Comparison of ENCODE assay signal across 21 mouse cellular contexts in the genomic region with DNA sequence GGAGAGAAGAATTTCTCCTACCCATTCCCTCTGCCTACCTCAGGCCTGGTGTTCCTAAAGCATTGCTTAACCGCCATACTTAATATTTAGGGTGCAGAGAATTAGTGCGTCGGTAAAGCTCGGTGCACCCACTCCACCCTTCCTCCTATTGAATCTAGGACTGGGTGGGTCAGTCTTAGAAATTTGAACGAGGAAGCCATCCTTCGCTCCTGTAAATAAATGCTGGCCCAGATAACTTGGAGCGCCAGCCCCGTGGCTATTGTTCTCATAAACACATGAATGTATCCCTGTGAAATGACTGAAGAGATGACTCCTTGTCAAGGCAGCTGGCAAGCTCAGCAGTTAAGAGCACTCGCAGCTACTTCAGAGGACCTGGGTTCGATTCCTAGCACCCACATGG. TPM values are rescaled to one million over a fixed set of nuclear protein-coding genes. Genes with fewer than 3 reads are reported as not detected.
DNase-seq lines count a peak whose midpoint lies in the region; ATAC-seq and TF ChIP-seq lines count a peak whose summit lies in the region.
"Had no signal": no experiment of that assay in that cellular context is flagged by ENCODE, and none has a peak within 500 bp of the region (broad histone marks: within the 10 kb centered on the region; RNA-seq: fewer than 3 reads in every experiment).

No protein-coding gene starts in this region.

- peaks cover 6% of the 10 kb centered on the region for H3K36me3 ChIP-seq in heart, adult 2 months (ENCODE audit: control insufficient read depth, insufficient read depth, low read length)
- H3K36me3 ChIP-seq in midbrain, embryonic 10.5 days = no peaks in the 10 kb centered on the region
- H3K36me3 ChIP-seq in midbrain, postnatal 0 days (ENCODE audit: insufficient read depth, low read length) = no peaks in the 10 kb centered on the region
- H3K36me3 ChIP-seq in intestine, embryonic 16.5 days (ENCODE audit: control insufficient read depth, insufficient read depth, low read length) = no peaks in the 10 kb centered on the region
- H3K36me3 ChIP-seq: embryonic facial prominence, embryonic 13.5 days; hindbrain, embryonic 13.5 days; limb, embryonic 10.5 days; liver, embryonic 15.5 days; midbrain, embryonic 12.5 days had no signal

- no peaks in the 10 kb centered on the region for H3K9me3 ChIP-seq in midbrain, embryonic 10.5 days (replicated peaks)
- H3K9me3 ChIP-seq in midbrain, postnatal 0 days (ENCODE audit: low read length) = no peaks in the 10 kb centered on the region
- no peaks in the 10 kb centered on the region for H3K9me3 ChIP-seq in intestine, embryonic 16.5 days (ENCODE audit: control insufficient read depth, low read length)
- H3K9me3 ChIP-seq: embryonic facial prominence, embryonic 13.5 days; hindbrain, embryonic 13.5 days; limb, embryonic 10.5 days; liver, embryonic 15.5 days; midbrain, embryonic 12.5 days had no signal

- H3K4me2 ChIP-seq in midbrain, postnatal 0 days (ENCODE audit: low read depth, low read length, poor library complexity, severe bottlenecking) = no peak overlapping the region
- H3K4me2 ChIP-seq in intestine, embryonic 16.5 days (ENCODE audit: low read depth, low read length) = no peak overlapping the region
- H3K4me2 ChIP-seq: embryonic facial prominence, embryonic 13.5 days; hindbrain, embryonic 13.5 days; liver, embryonic 15.5 days; midbrain, embryonic 12.5 days had no signal

- H3K4me1 ChIP-seq in heart, adult 2 months (ENCODE audit: control insufficient read depth, insufficient read depth, low read length) = peaks cover 23% of the 10 kb centered on the region
- peaks cover 6% of the 10 kb centered on the region for H3K4me1 ChIP-seq in midbrain, embryonic 10.5 days
- no peaks in the 10 kb centered on the region for H3K4me1 ChIP-seq in midbrain, postnatal 0 days (ENCODE audit: insufficient read depth, low read length)
- H3K4me1 ChIP-seq in intestine, embryonic 16.5 days (ENCODE audit: control insufficient read depth, insufficient read depth, low read length) = peaks cover 6% of the 10 kb centered on the region

- no peak for TF ChIP-seq CTCF in heart, adult 2 months (IDR thresholded peaks at IDR 0.05)
- no peak for TF ChIP-seq CTCF in midbrain, postnatal 0 days (IDR thresholded peaks at IDR 0.05)

- intact Hi-C loops in heart, adult 2 months (cut with DNase I) = loop anchor here (1.0 to 5.0 kb wide), 2 partner anchors 30 to 370 kb away; no protein-coding TSS in a partner anchor
- intact Hi-C loops in heart, postnatal 25 days (cut with DNase I) = loop anchor here (2.0 kb wide), 1 partner anchor 26 kb away; no protein-coding TSS in a partner anchor

- no peak for ATAC-seq in midbrain, postnatal 0 days (ENCODE audit: low FRiP score)
- no peak for ATAC-seq in intestine, embryonic 16.5 days

- WGBS in heart, adult 2 months = 59% methylated on average over 10 of the region's 10 CpGs
- WGBS in midbrain, embryonic 10.5 days = 96% methylated on average over 10 of the region's 10 CpGs
- WGBS in midbrain, postnatal 0 days = 96% methylated on average over 10 of the region's 10 CpGs
- WGBS in intestine, embryonic 16.5 days = 94% methylated on average over 10 of the region's 10 CpGs

- no peak overlapping the region for H3K9ac ChIP-seq in heart, adult 2 months (ENCODE audit: low read depth, low read length)
- H3K9ac ChIP-seq in midbrain, postnatal 0 days (replicated peaks; ENCODE audit: low read length, poor library complexity, severe bottlenecking) = no peak overlapping the region
- no peak overlapping the region for H3K9ac ChIP-seq in intestine, embryonic 16.5 days (ENCODE audit: low read depth, low read length)
- H3K9ac ChIP-seq: embryonic facial prominence, embryonic 13.5 days; hindbrain, embryonic 13.5 days; liver, embryonic 15.5 days; midbrain, embryonic 12.5 days had no signal

- no peaks in the 10 kb centered on the region for H3K27me3 ChIP-seq in heart, adult 2 months (ENCODE audit: control insufficient read depth, insufficient read depth, low read length)
- no peaks in the 10 kb centered on the region for H3K27me3 ChIP-seq in midbrain, embryonic 10.5 days (ENCODE audit: low read depth, poor library complexity, severe bottlenecking)
- H3K27me3 ChIP-seq in midbrain, postnatal 0 days (ENCODE audit: insufficient read depth, low read length) = no peaks in the 10 kb centered on the region
- no peaks in the 10 kb centered on the region for H3K27me3 ChIP-seq in intestine, embryonic 16.5 days (replicated peaks; ENCODE audit: control insufficient read depth, insufficient read depth, low read length)
- H3K27me3 ChIP-seq: embryonic facial prominence, embryonic 13.5 days; hindbrain, embryonic 13.5 days; liver, embryonic 15.5 days; midbrain, embryonic 12.5 days had no signal

- H3K4me3 ChIP-seq in heart, adult 2 months = no peak overlapping the region
- no peak overlapping the region for H3K4me3 ChIP-seq in midbrain, embryonic 10.5 days
- H3K4me3 ChIP-seq in midbrain, postnatal 0 days (ENCODE audit: low read depth, low read length) = no peak overlapping the region
- H3K4me3 ChIP-seq in intestine, embryonic 16.5 days (ENCODE audit: low read length) = no peak overlapping the region
- H3K4me3 ChIP-seq: embryonic facial prominence, embryonic 13.5 days; erythroblast, embryonic 14.5 days; hindbrain, embryonic 13.5 days; limb, embryonic 10.5 days; liver, embryonic 15.5 days; midbrain, embryonic 12.5 days had no signal

- 0 out of 2 replicates have a peak, but pooled peaks have one; percentile 52 for TF ChIP-seq EP300 in heart, adult 2 months (IDR thresholded peaks at IDR 0.05; ENCODE audit: insufficient read depth, low read depth, low read length)

- H3K27ac ChIP-seq in heart, adult 2 months = peak overlapping the region; percentile 88
- H3K27ac ChIP-seq in midbrain, embryonic 10.5 days (replicated peaks) = 0 out of 2 replicates have a peak overlapping the region, but pooled peaks have one; percentile 42
- H3K27ac ChIP-seq in midbrain, postnatal 0 days (ENCODE audit: low read depth, low read length) = no peak overlapping the region
- no peak overlapping the region for H3K27ac ChIP-seq in intestine, embryonic 16.5 days (ENCODE audit: low read length)
- H3K27ac ChIP-seq: embryonic facial prominence, embryonic 13.5 days; hindbrain, embryonic 13.5 days; limb, embryonic 10.5 days; liver, embryonic 15.5 days; macrophage; midbrain, embryonic 12.5 days had no signal

- DNase-seq in heart, adult 2 months = peak; percentile 35 to 41
- no peak for DNase-seq in heart, postnatal 25 days (ENCODE audit: low spot score)
- DNase-seq in midbrain, embryonic 10.5 days (ENCODE audit: low spot score) = no peak
- no peak for DNase-seq in midbrain, postnatal 0 days (ENCODE audit: low spot score)
- DNase-seq in lung, postnatal 10 days = peak; percentile 65
- DNase-seq in right cerebral cortex, postnatal 14 days = no peak
- DNase-seq: adrenal gland, postnatal 10 days; cerebellum, adult 8-10 months; cerebellum, postnatal 36 days; gastrocnemius, postnatal 14 days; kidney, adult 18-20 months; liver; spleen, adult 18-20 months had no signal

- no peak for TF ChIP-seq POLR2A in heart, adult 2 months (IDR thresholded peaks at IDR 0.05; ENCODE audit: insufficient read depth, low read depth, low read length)

- H3K79me2 ChIP-seq in heart, adult 2 months (replicated peaks; ENCODE audit: control insufficient read depth, insufficient read depth, low read length) = no peaks in the 10 kb centered on the region

RNA-seq across cellular contexts. Expression of a gene that starts 32.7 kb away (rescaled TPM):
- 10 to 100 TPM; 19.5 to 23.5 TPM for total RNA-seq in heart, adult 2 months (2021)
- polyA plus RNA-seq in heart, adult 2 months (2012; rRNA removed) = 12.5 and 18.2 TPM in 2 replicates
- 10 to 100 TPM; 21.4 to 22.4 TPM for total RNA-seq in heart, postnatal 25 days (2021)
- polyA plus RNA-seq in midbrain, embryonic 10.5 days (2016; fragmentation: Nextera tagmentation; extraction: Ambion mirVana) = 114 TPM in 2 replicates
- total RNA-seq in midbrain, postnatal 0 days (2014; rRNA removed) = 25.2 and 25.6 TPM in 2 replicates
- 80.6 and 81.7 TPM in 2 replicates for polyA plus RNA-seq in midbrain, postnatal 0 days (2015; fragmentation: Nextera tagmentation; extraction: Ambion mirVana)
- polyA plus RNA-seq in intestine, embryonic 16.5 days (2015; fragmentation: Nextera tagmentation; extraction: Ambion mirVana) = 54.0 and 64.5 TPM in 2 replicates

RNA-seq across cellular contexts. Expression of a gene that starts 48.0 kb away (rescaled TPM):
- 100 to 1,000 TPM; 693 to 811 TPM for total RNA-seq in heart, adult 2 months (2021)
- 125 and 246 TPM in 2 replicates for polyA plus RNA-seq in heart, adult 2 months (2012; rRNA removed)
- total RNA-seq in heart, postnatal 25 days (2021) = 100 to 1,000 TPM; 787 to 854 TPM
- polyA plus RNA-seq in midbrain, embryonic 10.5 days (2016; fragmentation: Nextera tagmentation; extraction: Ambion mirVana) = 104 and 109 TPM in 2 replicates
- total RNA-seq in midbrain, postnatal 0 days (2014; rRNA removed) = 70.5 and 96.7 TPM in 2 replicates
- polyA plus RNA-seq in midbrain, postnatal 0 days (2015; fragmentation: Nextera tagmentation; extraction: Ambion mirVana) = 149 and 150 TPM in 2 replicates
- polyA plus RNA-seq in intestine, embryonic 16.5 days (2015; fragmentation: Nextera tagmentation; extraction: Ambion mirVana) = 140 and 141 TPM in 2 replicates

Comparison
In these comparisons a context has a peak if more than half of its experiments do, and no peak if none do; other contexts are left out.
1. DNase-seq: peak in heart, adult 2 months (2 of 2) and lung, postnatal 10 days (single experiment); none in heart, postnatal 25 days (single experiment), midbrain, embryonic 10.5 days (single experiment), midbrain, postnatal 0 days (single experiment) and right cerebral cortex, postnatal 14 days (single experiment).
2. H3K27ac ChIP-seq: peak in heart, adult 2 months (single experiment) and midbrain, embryonic 10.5 days (single experiment); none in midbrain, postnatal 0 days (single experiment) and intestine, embryonic 16.5 days (single experiment).